Mouse (Mus musculus): ENCODE measurements around the gene Cryzl2. TPM values are rescaled to one million over a fixed set of nuclear protein-coding genes. Genes with fewer than 3 reads are reported as not detected.

Gene Cryzl2
- polyA plus RNA-seq, 1 experiment from 2014 or later = 9.7 TPM

DNA sequence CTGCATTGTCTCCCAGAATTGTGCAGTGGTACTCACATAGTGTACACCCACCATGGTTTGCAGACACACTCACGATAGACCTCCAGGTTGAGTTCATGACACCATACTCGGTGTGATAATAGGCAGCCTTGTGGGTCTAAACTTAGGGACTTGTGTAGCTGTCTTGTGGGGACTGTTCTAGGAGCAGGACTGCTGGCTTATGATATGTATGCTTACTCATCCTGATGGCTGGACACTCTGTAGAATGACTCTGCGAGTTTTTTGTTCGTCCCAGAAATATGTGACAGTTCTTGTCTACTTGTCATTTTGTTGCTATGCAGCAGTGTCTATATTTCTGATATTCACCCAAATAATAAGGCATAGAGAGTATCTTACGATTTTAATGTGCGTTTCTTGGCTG is 23.3 kb downstream of the Cryzl2 start:
- Histone ChIP-seq H3K4me1 (ENCODE audit: control insufficient read depth, insufficient read depth, low read length) (no peaks in the 10 kb centered on the region), H3K4me3 (ENCODE audit: low read depth, low read length) (no peak overlapping the region), H3K9me3 (replicated peaks; ENCODE audit: control insufficient read depth, low read length) (no peaks in the 10 kb centered on the region), H3K27ac (replicated peaks; ENCODE audit: low read depth, low read length) (no peak overlapping the region), H3K36me3 (replicated peaks; ENCODE audit: control insufficient read depth, insufficient read depth, low read depth, low read length) (no peaks in the 10 kb centered on the region), H3K4me2 (ENCODE audit: low read depth, low read length) (no peak overlapping the region), H3K9ac (replicated peaks; ENCODE audit: low read length) (no peak overlapping the region), H3K27me3 (ENCODE audit: control insufficient read depth, insufficient read depth, low read length) (no peaks in the 10 kb centered on the region)
- ATAC-seq (replicated peaks; ENCODE audit: insufficient number of reproducible peaks, low FRiP score, low TSS enrichment, low read depth) (no peak), DNase-seq (ENCODE audit: low spot score) (no peak)
- 89% methylated on average over 6 of the region's 6 CpGs for WGBS

DNA sequence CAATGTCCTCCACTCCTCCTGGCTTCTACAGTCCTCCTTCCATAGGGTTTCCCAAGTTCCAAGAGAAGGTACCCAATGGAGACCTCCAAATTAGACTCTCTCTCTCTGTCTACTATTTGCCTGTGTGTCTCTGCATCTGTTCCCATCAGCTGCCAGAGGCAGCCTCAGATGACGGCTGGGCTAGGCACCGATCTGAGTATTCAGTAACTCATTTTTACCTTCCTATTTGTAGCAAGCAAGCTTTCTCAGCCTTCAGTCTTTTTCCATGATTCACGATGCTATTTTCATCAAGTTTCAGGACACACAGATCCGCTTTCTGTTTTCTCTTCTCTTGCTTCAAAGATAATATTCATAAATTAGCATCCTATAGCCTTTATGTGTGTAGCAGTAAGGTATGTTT is 25.8 kb downstream of the Cryzl2 start:
- Histone ChIP-seq H3K4me2 (ENCODE audit: low read depth, low read length) (no peak overlapping the region), H3K27me3 (ENCODE audit: control insufficient read depth, insufficient read depth, low read length) (no peaks in the 10 kb centered on the region), H3K27ac (replicated peaks; ENCODE audit: low read depth, low read length) (no peak overlapping the region), H3K9ac (replicated peaks; ENCODE audit: low read length) (no peak overlapping the region), H3K4me3 (ENCODE audit: low read depth, low read length) (no peak overlapping the region), H3K36me3 (replicated peaks; ENCODE audit: control insufficient read depth, insufficient read depth, low read depth, low read length) (no peaks in the 10 kb centered on the region), H3K9me3 (replicated peaks; ENCODE audit: control insufficient read depth, low read length) (no peaks in the 10 kb centered on the region), H3K4me1 (ENCODE audit: control insufficient read depth, insufficient read depth, low read length) (no peaks in the 10 kb centered on the region)
- 96% methylated on average over 4 of the region's 4 CpGs for WGBS
- DNase-seq (ENCODE audit: low spot score) (no peak), ATAC-seq (replicated peaks; ENCODE audit: insufficient number of reproducible peaks, low FRiP score, low TSS enrichment, low read depth) (no peak)

DNA sequence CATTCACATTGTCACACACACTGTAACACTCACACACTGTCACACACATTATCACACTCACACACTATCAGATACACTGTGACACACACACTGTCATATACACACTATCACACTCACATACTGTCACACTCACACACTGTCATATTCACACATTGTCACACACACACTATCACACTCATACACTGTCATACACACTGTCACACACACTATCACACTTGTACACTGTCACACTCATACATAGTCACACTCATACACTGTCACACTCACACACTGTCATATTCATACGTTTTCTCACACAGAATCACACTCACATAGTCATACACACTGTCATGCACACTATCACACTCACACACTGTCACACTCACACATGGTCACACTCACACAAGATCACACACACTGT is 42.3 kb downstream of the Cryzl2 start:
- peak; percentile 43; the same call in 1 of the 2 replicates for ATAC-seq (replicated peaks; ENCODE audit: insufficient number of reproducible peaks, low FRiP score, low TSS enrichment, low read depth)
- WGBS = 81% methylated on average over 1 of the region's 1 CpGs
- Histone ChIP-seq H3K36me3 (replicated peaks; ENCODE audit: control insufficient read depth, insufficient read depth, low read depth, low read length) (no peaks in the 10 kb centered on the region), H3K4me3 (ENCODE audit: low read depth, low read length) (no peak overlapping the region), H3K9me3 (replicated peaks; ENCODE audit: control insufficient read depth, low read length) (no peaks in the 10 kb centered on the region), H3K27me3 (ENCODE audit: control insufficient read depth, insufficient read depth, low read length) (no peaks in the 10 kb centered on the region), H3K9ac (replicated peaks; ENCODE audit: low read length) (no peak overlapping the region), H3K4me1 (ENCODE audit: control insufficient read depth, insufficient read depth, low read length) (no peaks in the 10 kb centered on the region), H3K27ac (replicated peaks; ENCODE audit: low read depth, low read length) (no peak overlapping the region), H3K4me2 (ENCODE audit: low read depth, low read length) (no peak overlapping the region)
- DNase-seq (ENCODE audit: low spot score) = no peak

DNA sequence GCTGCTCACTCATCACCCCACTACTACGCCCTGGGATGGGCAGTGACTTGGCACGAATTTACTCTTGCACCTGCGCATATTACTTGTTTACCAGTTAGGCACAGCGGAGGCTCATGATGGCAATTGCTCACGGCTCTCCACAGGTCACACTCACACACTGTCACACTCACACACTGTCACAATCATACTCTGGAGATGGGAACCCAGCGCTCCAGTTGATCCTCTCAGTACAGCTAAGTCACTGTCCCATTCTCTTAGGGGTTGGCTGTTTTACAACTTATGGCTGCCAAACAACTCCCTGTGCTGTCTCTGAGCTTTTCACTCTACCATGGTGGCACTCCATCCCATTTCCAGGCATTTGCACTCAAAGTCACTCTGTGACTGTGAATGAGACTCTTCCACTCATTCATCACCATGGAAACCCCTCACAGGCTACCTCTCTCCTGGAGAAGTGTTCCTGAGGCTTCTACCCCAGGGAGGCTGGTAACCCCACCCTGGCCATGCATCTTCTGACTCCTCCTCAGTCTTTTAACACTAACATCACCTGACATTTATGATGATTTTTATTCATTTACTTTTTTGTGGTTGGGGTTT is 43.1 kb downstream of the Cryzl2 start:
- no peak overlapping the region for H3K9ac ChIP-seq (replicated peaks; ENCODE audit: low read length)
- H3K4me1 ChIP-seq (ENCODE audit: control insufficient read depth, insufficient read depth, low read length) = no peaks in the 10 kb centered on the region
- no peaks in the 10 kb centered on the region for H3K36me3 ChIP-seq (replicated peaks; ENCODE audit: control insufficient read depth, insufficient read depth, low read depth, low read length)
- no peaks in the 10 kb centered on the region for H3K27me3 ChIP-seq (ENCODE audit: control insufficient read depth, insufficient read depth, low read length)
- ATAC-seq (replicated peaks; ENCODE audit: insufficient number of reproducible peaks, low FRiP score, low TSS enrichment, low read depth) = no peak
- H3K4me2 ChIP-seq (ENCODE audit: low read depth, low read length) = no peak overlapping the region
- DNase-seq (ENCODE audit: low spot score) = no peak
- no peaks in the 10 kb centered on the region for H3K9me3 ChIP-seq (replicated peaks; ENCODE audit: control insufficient read depth, low read length)
- H3K4me3 ChIP-seq (ENCODE audit: low read depth, low read length) = no peak overlapping the region
- WGBS = 91% methylated on average over 6 of the region's 6 CpGs
- H3K27ac ChIP-seq (replicated peaks; ENCODE audit: low read depth, low read length) = no peak overlapping the region

DNA sequence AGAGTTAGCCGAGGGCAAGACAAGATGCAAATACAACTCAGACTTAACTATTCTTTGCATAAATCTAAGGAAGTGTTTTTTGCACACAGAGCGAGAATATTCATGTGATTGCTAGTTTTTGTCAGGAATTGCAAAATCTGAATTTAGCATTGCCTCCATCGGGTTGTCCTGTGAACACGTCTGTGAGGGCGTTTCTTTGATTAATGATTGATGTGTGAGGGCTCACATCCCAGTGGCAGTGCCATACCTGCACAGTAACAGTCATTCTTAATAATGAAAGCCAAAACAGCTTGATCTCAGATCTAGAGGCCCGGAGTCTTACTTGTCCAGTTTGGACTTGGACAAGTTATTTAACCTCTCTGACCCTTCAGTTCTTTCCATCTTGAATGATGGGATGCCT is 44.7 kb downstream of the Cryzl2 start:
- no peaks in the 10 kb centered on the region for H3K36me3 ChIP-seq (replicated peaks; ENCODE audit: control insufficient read depth, insufficient read depth, low read depth, low read length)
- H3K4me3 ChIP-seq (ENCODE audit: low read depth, low read length) = no peak overlapping the region
- no peak overlapping the region for H3K4me2 ChIP-seq (ENCODE audit: low read depth, low read length)
- ATAC-seq (replicated peaks; ENCODE audit: insufficient number of reproducible peaks, low FRiP score, low TSS enrichment, low read depth) = no peak
- no peaks in the 10 kb centered on the region for H3K4me1 ChIP-seq (ENCODE audit: control insufficient read depth, insufficient read depth, low read length)
- WGBS = 83% methylated on average over 6 of the region's 6 CpGs
- no peaks in the 10 kb centered on the region for H3K9me3 ChIP-seq (replicated peaks; ENCODE audit: control insufficient read depth, low read length)
- no peak for DNase-seq (ENCODE audit: low spot score)
- H3K27ac ChIP-seq (replicated peaks; ENCODE audit: low read depth, low read length) = no peak overlapping the region
- no peak overlapping the region for H3K9ac ChIP-seq (replicated peaks; ENCODE audit: low read length)
- no peaks in the 10 kb centered on the region for H3K27me3 ChIP-seq (ENCODE audit: control insufficient read depth, insufficient read depth, low read length)

DNA sequence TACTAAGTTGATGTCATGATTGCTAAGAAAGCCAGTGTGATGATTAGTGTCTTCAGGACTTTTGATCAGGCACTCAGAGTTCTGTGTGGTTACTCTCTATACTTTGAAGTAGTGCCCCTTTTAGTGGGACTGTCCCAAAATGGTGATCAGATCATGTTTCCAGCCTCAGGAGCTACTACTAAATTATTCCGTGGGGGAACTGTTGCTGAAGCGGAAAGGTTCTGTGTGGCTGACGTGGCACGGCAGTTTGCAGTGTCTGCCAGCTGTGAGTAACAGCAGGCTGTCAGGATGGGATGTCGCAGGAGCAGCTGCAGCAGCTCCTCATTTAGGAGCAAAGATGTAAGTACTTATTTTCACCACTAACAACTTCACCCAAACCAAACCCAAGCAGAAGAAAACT is 48.1 kb downstream of the Cryzl2 start, which contains the start of gene Sec16b:
Gene Sec16b, plus strand, starts transcription at position 207 of the 400 bp plus-strand sequence.
- 24% methylated on average over 5 of the region's 5 CpGs for WGBS
- H3K4me2 ChIP-seq (ENCODE audit: low read depth, low read length) = no peak within 1 kb of the TSS
- no peak within 1 kb of the TSS for H3K27ac ChIP-seq (replicated peaks; ENCODE audit: low read depth, low read length)
- H3K36me3 ChIP-seq (replicated peaks; ENCODE audit: control insufficient read depth, insufficient read depth, low read depth, low read length) = no peaks in the 10 kb centered on the region
- no peak within 1 kb of the TSS for H3K9ac ChIP-seq (replicated peaks; ENCODE audit: low read length)
- ATAC-seq (replicated peaks; ENCODE audit: insufficient number of reproducible peaks, low FRiP score, low TSS enrichment, low read depth) (no peak), DNase-seq (ENCODE audit: low spot score) (peak; percentile 59)
- no peak within 1 kb of the TSS for H3K4me3 ChIP-seq (ENCODE audit: low read depth, low read length)
- H3K9me3 ChIP-seq (replicated peaks; ENCODE audit: control insufficient read depth, low read length) = no peaks in the 10 kb centered on the region
- no peaks in the 10 kb centered on the region for H3K27me3 ChIP-seq (ENCODE audit: control insufficient read depth, insufficient read depth, low read length)
- no peaks in the 10 kb centered on the region for H3K4me1 ChIP-seq (ENCODE audit: control insufficient read depth, insufficient read depth, low read length)

DNA sequence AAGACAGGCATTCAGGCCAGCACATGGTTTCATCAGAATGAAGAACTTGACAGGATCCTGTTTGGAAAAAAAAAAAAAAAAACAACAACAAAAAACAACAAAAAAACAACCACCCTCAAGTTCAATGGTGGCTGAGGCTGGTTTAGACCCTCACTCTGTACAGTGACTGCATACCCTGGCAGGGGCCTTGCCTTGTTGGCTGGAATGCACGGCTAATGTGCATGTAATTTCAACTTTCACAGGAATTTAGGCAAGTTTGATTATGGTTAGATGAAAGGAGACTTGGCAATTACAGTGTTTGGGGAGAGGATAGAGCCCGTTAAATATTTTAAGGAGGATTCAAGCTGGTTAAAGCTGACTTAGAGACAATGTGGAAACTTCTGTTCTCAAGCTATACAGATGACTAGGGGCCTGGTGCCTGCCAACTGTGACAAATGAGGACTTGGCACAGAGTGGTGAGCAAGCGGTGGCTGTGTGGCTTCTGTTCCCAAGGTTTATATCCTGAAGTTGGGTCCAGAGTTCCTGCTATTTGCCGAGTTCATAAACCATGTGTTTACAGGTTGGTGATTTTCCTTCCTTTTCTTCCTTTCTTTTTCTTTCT is 48.7 kb downstream of the Cryzl2 start:
- H3K27ac ChIP-seq (replicated peaks; ENCODE audit: low read depth, low read length) = no peak overlapping the region
- no peak overlapping the region for H3K4me2 ChIP-seq (ENCODE audit: low read depth, low read length)
- no peak overlapping the region for H3K4me3 ChIP-seq (ENCODE audit: low read depth, low read length)
- H3K9ac ChIP-seq (replicated peaks; ENCODE audit: low read length) = no peak overlapping the region
- H3K27me3 ChIP-seq (ENCODE audit: control insufficient read depth, insufficient read depth, low read length) = no peaks in the 10 kb centered on the region
- no peaks in the 10 kb centered on the region for H3K36me3 ChIP-seq (replicated peaks; ENCODE audit: control insufficient read depth, insufficient read depth, low read depth, low read length)
- H3K9me3 ChIP-seq (replicated peaks; ENCODE audit: control insufficient read depth, low read length) = no peaks in the 10 kb centered on the region
- H3K4me1 ChIP-seq (ENCODE audit: control insufficient read depth, insufficient read depth, low read length) = no peaks in the 10 kb centered on the region
- ATAC-seq (replicated peaks; ENCODE audit: insufficient number of reproducible peaks, low FRiP score, low TSS enrichment, low read depth) = no peak
- peak; percentile 28 for DNase-seq (ENCODE audit: low spot score)
- WGBS = 53% methylated on average over 4 of the region's 4 CpGs

DNA sequence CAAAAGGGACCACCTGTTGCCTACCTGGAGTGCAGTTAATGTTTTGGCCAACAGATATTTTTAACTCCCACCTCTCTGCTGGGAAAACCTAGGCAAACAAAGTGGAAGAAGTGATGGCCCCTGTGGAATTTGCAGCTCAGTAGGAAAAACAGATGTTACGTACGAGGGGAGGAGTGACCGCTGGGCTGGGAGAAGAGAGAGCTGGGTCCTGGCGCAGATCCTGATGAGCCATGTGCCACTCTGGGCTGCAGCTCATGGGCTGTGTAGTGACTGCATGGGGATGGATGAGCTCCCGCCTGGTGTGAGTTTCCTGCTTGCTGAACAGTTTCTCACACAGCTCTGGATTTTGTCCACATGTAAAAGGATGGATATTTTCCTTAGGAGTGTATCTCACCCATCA is 49.4 kb downstream of the Cryzl2 start:
- DNase-seq (ENCODE audit: low spot score) (peak; percentile 9), ATAC-seq (replicated peaks; ENCODE audit: insufficient number of reproducible peaks, low FRiP score, low TSS enrichment, low read depth) (no peak)
- no peaks in the 10 kb centered on the region for H3K27me3 ChIP-seq (ENCODE audit: control insufficient read depth, insufficient read depth, low read length)
- 55% methylated on average over 5 of the region's 5 CpGs for WGBS
- H3K9me3 ChIP-seq (replicated peaks; ENCODE audit: control insufficient read depth, low read length) = no peaks in the 10 kb centered on the region
- no peaks in the 10 kb centered on the region for H3K36me3 ChIP-seq (replicated peaks; ENCODE audit: control insufficient read depth, insufficient read depth, low read depth, low read length)
- no peak overlapping the region for H3K4me2 ChIP-seq (ENCODE audit: low read depth, low read length)
- no peak overlapping the region for H3K9ac ChIP-seq (replicated peaks; ENCODE audit: low read length)
- H3K4me3 ChIP-seq (ENCODE audit: low read depth, low read length) = no peak overlapping the region
- no peaks in the 10 kb centered on the region for H3K4me1 ChIP-seq (ENCODE audit: control insufficient read depth, insufficient read depth, low read length)
- no peak overlapping the region for H3K27ac ChIP-seq (replicated peaks; ENCODE audit: low read depth, low read length)

All from embryonic facial prominence, embryonic 11.5 days (tissue).